Mouse (Mus musculus) embryonic facial prominence, embryonic 12.5 days (tissue): ENCODE data around the gene Slc25a29. TPM values are rescaled to one million over a fixed set of nuclear protein-coding genes. Genes with fewer than 3 reads are reported as not detected.

ENCODE experiments used
- ATAC-seq: fragments of 200-750 bp; cut with Nextera tagmentation; 2 replicates; pipeline ENCODE4 v1.8.0; 2017; ENCODE audit not compliant: insufficient number of reproducible peaks, insufficient read depth, low FRiP score, low TSS enrichment
- H3K27ac ChIP-seq: fragments of 300-500 bp; sonication (generic); 2 replicates; pipeline ENCODE4 v1.5.1; 2016; ENCODE audit warnings: mild to moderate bottlenecking
- H3K27me3 ChIP-seq: fragments of 300-500 bp; sonication (generic); 2 replicates; pipeline ENCODE4 v1.6.1; 2016; ENCODE audit warnings: mild to moderate bottlenecking, moderate library complexity
- H3K36me3 ChIP-seq: fragments of 300-500 bp; sonication (generic); 2 replicates; pipeline ENCODE4 v1.6.1; 2016; ENCODE audit warnings: mild to moderate bottlenecking
- H3K4me1 ChIP-seq: fragments of 300-500 bp; sonication (generic); 2 replicates; pipeline ENCODE4 v1.6.1; 2016
- H3K4me2 ChIP-seq: fragments of 300-500 bp; sonication (generic); replicated peaks from 2 replicates; pipeline ENCODE4 v1.6.1; 2016; ENCODE audit warnings: mild to moderate bottlenecking, moderate library complexity
- H3K4me3 ChIP-seq: fragments of 300-500 bp; sonication (generic); 2 replicates; pipeline ENCODE4 v1.5.1; 2016; ENCODE audit warnings: mild to moderate bottlenecking
- H3K9ac ChIP-seq: fragments of 300-500 bp; sonication (generic); 2 replicates; pipeline ENCODE4 v1.6.1; 2016; ENCODE audit warnings: mild to moderate bottlenecking, moderate library complexity
- H3K9me3 ChIP-seq: fragments of 300-500 bp; sonication (generic); 2 replicates; pipeline ENCODE4 v1.6.1; 2016; ENCODE audit warnings: mild to moderate bottlenecking, moderate library complexity
- WGBS: fragments of 180-500 bp; shearing (Covaris S2); methylation state at CpG from one replicate; pipeline ENCODE4 v1.1.7; 2016; 5-methylcytosine and 5-hydroxymethylcytosine counted together
- polyA plus RNA-seq: library from polyadenylated mRNA; unstranded; fragments of >200 nt; fragmentation: Nextera tagmentation; extraction: Ambion mirVana; gene quantifications from 2 replicates; pipeline ENCODE4 v1.2.1, GENCODE M21; 2016

The Slc25a29 gene
- polyA plus RNA-seq, 1 experiment from 2014 or later, result 16.9 TPM

- 84% methylated on average over 3 of the region's 3 CpGs for WGBS
- Histone ChIP-seq H3K27me3 (no peaks in the 10 kb centered on the region), H3K4me2 (no peak overlapping the region), H3K9me3 (no peaks in the 10 kb centered on the region), H3K36me3 (peaks cover 3% of the 10 kb centered on the region; the same call in 1 of the 2 replicates), H3K9ac (no peak overlapping the region), H3K27ac (no peak overlapping the region), H3K4me3 (no peak overlapping the region), H3K4me1 (peaks cover 27% of the 10 kb centered on the region)
- no peak for ATAC-seq
Measured at GRCm38 (mm10) chr12:108833408-108833807, 2.3 kb downstream of the Slc25a29 start.

DNA sequence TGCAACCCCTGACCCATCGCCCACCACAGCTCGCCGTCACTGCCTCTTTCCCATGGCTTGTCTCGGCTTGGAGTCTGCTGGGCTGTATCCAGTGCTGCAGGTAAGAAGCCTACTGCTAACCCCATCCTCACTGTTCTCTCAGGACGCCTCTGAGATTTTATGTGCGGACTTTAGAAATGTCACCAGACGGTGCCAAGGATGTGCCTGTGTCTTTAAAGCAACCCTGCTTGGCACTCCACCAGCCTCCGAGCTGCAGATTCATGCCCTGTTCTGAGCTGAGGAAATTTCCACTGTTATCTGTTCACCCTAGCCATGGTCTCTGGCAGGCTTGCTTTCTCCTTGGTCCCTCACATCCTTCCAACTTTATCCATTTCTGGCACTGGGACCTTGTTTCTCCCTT is 2.8 kb downstream of the Slc25a29 start:
- 89% methylated on average over 8 of the region's 8 CpGs for WGBS
- H3K36me3 ChIP-seq, result 0 out of 2 replicates have a peak, but pooled peaks cover 6% of the 10 kb centered on the region

GRCm38 (mm10) chr12:108831966-108832643 is 3.6 kb downstream of the Slc25a29 start:
- H3K9me3 ChIP-seq, result no peaks in the 10 kb centered on the region

More for the DNA sequence above, 2.8 kb downstream of the Slc25a29 start:
- H3K9ac ChIP-seq, result no peak overlapping the region
- peaks cover 21% of the 10 kb centered on the region for H3K4me1 ChIP-seq
- no peak overlapping the region for H3K27ac ChIP-seq
- no peak overlapping the region for H3K4me2 ChIP-seq
- H3K27me3 ChIP-seq, result no peaks in the 10 kb centered on the region
- H3K9me3 ChIP-seq, result no peaks in the 10 kb centered on the region
- H3K4me3 ChIP-seq, result no peak overlapping the region
- ATAC-seq, result no peak

GRCm38 (mm10) chr12:108830358-108830757 is 5.3 kb downstream of the Slc25a29 start:
- Histone ChIP-seq H3K36me3 (peaks cover 20% of the 10 kb centered on the region), H3K9me3 (no peaks in the 10 kb centered on the region), H3K4me3 (no peak overlapping the region), H3K27ac (no peak overlapping the region), H3K9ac (no peak overlapping the region), H3K4me1 (peaks cover 10% of the 10 kb centered on the region), H3K4me2 (no peak overlapping the region), H3K27me3 (no peaks in the 10 kb centered on the region)
- WGBS, result 86% methylated on average over 6 of the region's 6 CpGs
- ATAC-seq, result no peak

More at GRCm38 (mm10) chr12:108831966-108832643, 3.6 kb downstream of the Slc25a29 start:
- 66% methylated on average over 9 of the region's 9 CpGs for WGBS
- ATAC-seq, result no peak
- Histone ChIP-seq H3K27me3 (no peaks in the 10 kb centered on the region), H3K27ac (no peak overlapping the region), H3K9ac (no peak overlapping the region), H3K4me3 (no peak overlapping the region), H3K36me3 (peaks cover 11% of the 10 kb centered on the region), H3K4me1 (peaks cover 14% of the 10 kb centered on the region), H3K4me2 (no peak overlapping the region)

GRCm38 (mm10) chr12:108829636-108830035 is 6.0 kb downstream of the Slc25a29 start:
- Histone ChIP-seq H3K36me3 (peaks cover 20% of the 10 kb centered on the region), H3K4me1 (peaks cover 5% of the 10 kb centered on the region), H3K9ac (no peak overlapping the region), H3K27ac (no peak overlapping the region), H3K4me3 (no peak overlapping the region), H3K9me3 (no peaks in the 10 kb centered on the region), H3K27me3 (no peaks in the 10 kb centered on the region), H3K4me2 (no peak overlapping the region)
- 70% methylated on average over 5 of the region's 5 CpGs for WGBS
- no peak for ATAC-seq

DNA sequence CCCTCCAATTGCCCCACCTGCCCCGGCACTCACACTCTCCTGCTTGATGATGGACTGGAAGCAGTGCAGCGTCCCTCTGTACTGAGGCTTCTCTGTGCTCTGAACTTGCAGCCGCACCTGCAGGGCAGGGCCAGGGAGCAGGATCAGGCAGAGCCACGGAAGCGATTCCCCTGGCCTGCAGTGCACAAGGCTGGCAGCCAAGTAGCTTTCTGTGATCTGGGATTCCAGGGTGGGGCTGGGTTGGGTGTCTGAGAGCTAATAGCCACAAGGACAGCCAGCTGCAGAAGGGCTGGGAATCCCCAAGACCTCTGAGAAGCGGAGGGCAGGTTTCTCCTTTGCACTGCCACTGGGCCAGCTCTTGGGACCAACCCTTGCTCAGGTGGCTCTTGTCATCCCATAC is 8.0 kb downstream of the Slc25a29 start:
- no peaks in the 10 kb centered on the region for H3K27me3 ChIP-seq
- H3K4me2 ChIP-seq, result no peak overlapping the region
- no peak overlapping the region for H3K4me3 ChIP-seq
- H3K4me1 ChIP-seq, result no peaks in the 10 kb centered on the region
- no peaks in the 10 kb centered on the region for H3K9me3 ChIP-seq
- 98% methylated on average over 6 of the region's 6 CpGs for WGBS
- H3K36me3 ChIP-seq, result peaks cover 20% of the 10 kb centered on the region
- ATAC-seq, result no peak
- no peak overlapping the region for H3K27ac ChIP-seq
- no peak overlapping the region for H3K9ac ChIP-seq

GRCm38 (mm10) chr12:108826958-108827535 is 8.6 kb downstream of the Slc25a29 start:
- no peak for ATAC-seq
- Histone ChIP-seq H3K27me3 (no peaks in the 10 kb centered on the region), H3K9ac (no peak overlapping the region), H3K4me2 (no peak overlapping the region), H3K27ac (no peak overlapping the region), H3K36me3 (peaks cover 20% of the 10 kb centered on the region), H3K9me3 (no peaks in the 10 kb centered on the region), H3K4me1 (no peaks in the 10 kb centered on the region), H3K4me3 (no peak overlapping the region)
- WGBS, result 95% methylated on average over 28 of the region's 28 CpGs

- H3K4me1 ChIP-seq, result no peaks in the 10 kb centered on the region
- H3K9me3 ChIP-seq, result no peaks in the 10 kb centered on the region
- H3K4me3 ChIP-seq, result no peak overlapping the region
- H3K27me3 ChIP-seq, result no peaks in the 10 kb centered on the region
- H3K27ac ChIP-seq, result no peak overlapping the region
- WGBS, result 95% methylated on average over 19 of the region's 19 CpGs
- H3K36me3 ChIP-seq, result peaks cover 20% of the 10 kb centered on the region
- no peak for ATAC-seq
- H3K9ac ChIP-seq, result no peak overlapping the region
- no peak overlapping the region for H3K4me2 ChIP-seq
Measured at GRCm38 (mm10) chr12:108826282-108826957, 9.3 kb downstream of the Slc25a29 start.

DNA sequence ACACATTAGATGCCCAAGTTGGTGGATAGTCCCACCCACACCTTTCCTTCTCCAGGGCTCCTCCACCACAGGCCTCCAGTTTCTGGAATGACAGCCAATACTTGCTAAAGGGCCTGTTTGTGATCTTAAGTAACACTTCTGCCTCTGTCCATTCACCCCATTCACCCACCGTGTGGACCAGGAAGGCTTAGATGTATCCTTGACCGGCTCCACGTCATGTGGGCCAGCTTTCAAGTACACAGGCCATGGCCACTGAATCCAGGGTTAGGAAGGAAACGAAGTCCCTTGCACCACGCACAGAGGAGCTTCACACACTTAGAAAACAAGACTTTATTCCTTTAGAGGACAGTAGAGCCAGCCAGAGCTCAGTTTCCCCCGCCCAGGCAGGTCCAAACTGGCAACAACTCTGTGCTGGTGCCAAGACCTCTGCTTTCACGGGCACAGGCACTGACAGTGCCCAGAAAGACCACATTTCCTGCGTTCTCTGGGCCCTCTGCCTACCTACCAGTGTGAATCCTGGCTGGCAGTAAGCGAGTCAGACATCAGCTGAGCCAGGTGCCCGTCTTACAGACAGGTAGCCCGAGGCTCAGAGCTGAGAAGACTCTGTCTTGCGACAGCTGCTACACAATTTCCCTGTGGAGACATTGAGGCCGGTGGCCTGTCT is 10.0 kb downstream of the Slc25a29 start:
- Histone ChIP-seq H3K9ac (no peak overlapping the region), H3K9me3 (no peaks in the 10 kb centered on the region), H3K27ac (no peak overlapping the region), H3K4me2 (no peak overlapping the region), H3K4me3 (no peak overlapping the region), H3K27me3 (no peaks in the 10 kb centered on the region), H3K4me1 (no peaks in the 10 kb centered on the region), H3K36me3 (peaks cover 20% of the 10 kb centered on the region)
- WGBS, result 92% methylated on average over 13 of the region's 13 CpGs
- no peak for ATAC-seq

- H3K36me3 ChIP-seq, result peaks cover 20% of the 10 kb centered on the region
Measured at GRCm38 (mm10) chr12:108824225-108824874, 11.3 kb downstream of the Slc25a29 start.

DNA sequence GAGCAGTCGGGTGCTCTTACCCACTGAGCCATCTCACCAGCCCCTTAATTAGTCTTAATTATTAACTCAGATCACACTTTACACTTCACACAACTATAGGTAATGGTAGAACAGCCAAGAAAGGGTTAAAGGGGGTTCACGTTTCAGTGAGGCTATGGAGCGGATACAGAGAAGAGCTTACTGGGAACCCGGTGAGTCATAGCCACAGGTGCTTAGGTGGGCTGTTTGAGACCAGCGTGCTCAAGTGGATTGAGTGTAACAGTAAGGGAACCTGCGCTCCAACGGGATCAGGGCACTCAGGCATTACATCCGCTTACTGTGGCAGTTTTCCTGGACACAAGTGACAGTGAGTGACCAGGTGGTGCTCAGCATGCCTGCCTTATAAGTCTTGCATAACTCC is 12.6 kb downstream of the Slc25a29 start:
- Histone ChIP-seq H3K36me3 (peaks cover 27% of the 10 kb centered on the region), H3K4me2 (no peak overlapping the region), H3K4me1 (no peaks in the 10 kb centered on the region), H3K4me3 (no peak overlapping the region), H3K9me3 (no peaks in the 10 kb centered on the region), H3K9ac (no peak overlapping the region), H3K27me3 (no peaks in the 10 kb centered on the region), H3K27ac (no peak overlapping the region)
- no peak for ATAC-seq
- 67% methylated on average over 8 of the region's 8 CpGs for WGBS

More at GRCm38 (mm10) chr12:108824225-108824874, 11.3 kb downstream of the Slc25a29 start:
- no peaks in the 10 kb centered on the region for H3K27me3 ChIP-seq
- ATAC-seq, result no peak
- H3K9ac ChIP-seq, result no peak overlapping the region
- no peak overlapping the region for H3K27ac ChIP-seq
- H3K9me3 ChIP-seq, result no peaks in the 10 kb centered on the region
- no peak overlapping the region for H3K4me3 ChIP-seq
- no peak overlapping the region for H3K4me2 ChIP-seq
- H3K4me1 ChIP-seq, result no peaks in the 10 kb centered on the region
- WGBS, result 90% methylated on average over 15 of the region's 15 CpGs
